Mouse (Mus musculus): Measurements from ENCODE around the gene Zdhhc6.

DNA sequence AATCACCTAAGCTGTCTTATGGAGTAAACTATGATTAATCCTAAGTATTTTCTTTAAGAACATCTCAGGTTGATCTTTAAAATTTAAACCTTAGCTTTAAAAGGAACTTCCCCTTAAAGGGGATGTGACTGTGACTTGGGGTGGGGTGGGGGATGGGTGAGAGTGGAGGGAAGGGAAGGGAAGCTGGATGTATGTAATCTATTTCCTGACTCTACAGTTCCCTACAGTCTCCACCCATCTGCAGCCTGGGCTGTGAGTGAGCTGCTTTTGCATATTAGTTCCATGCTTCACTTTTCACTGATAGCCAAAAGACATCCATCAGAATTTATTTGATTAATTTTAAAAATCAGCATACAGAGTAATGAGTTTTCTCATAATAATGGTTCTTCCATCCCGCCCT is 16.5 kb downstream of the Zdhhc6 start:
- TF ChIP-seq CHD2 (IDR thresholded peaks at IDR 0.05; ENCODE audit: low read depth, low read length) (no peak), HCFC1 (IDR thresholded peaks at IDR 0.05; ENCODE audit: borderline replicate concordance, insufficient read depth, low read length) (no peak), ZC3H11A (IDR thresholded peaks at IDR 0.05; ENCODE audit: borderline replicate concordance, low read depth, low read length) (no peak), ZNF384 (IDR thresholded peaks at IDR 0.05; ENCODE audit: low read depth, low read length) (no peak), MAFK (IDR thresholded peaks at IDR 0.05; ENCODE audit: insufficient read depth, low read depth, low read length) (no peak)

All from ES-E14 (cell line).